Mouse (Mus musculus) kidney, adult 2 months (tissue): ENCODE measurements at regions not wholly inside any gene's neighbourhood (a gene's known extent, or its start where the extent isn't known, plus 50 kb on each side); places are given as distances from the start of the nearest gene placed in this dataset.

Experiments used
- CTCF ChIP-seq: fragments of 200-500 bp; conservative IDR thresholded peaks from 2 replicates; pipeline ENCODE4 v1.5.1; 2011; ENCODE audit warnings: low read depth, mild to moderate bottlenecking, control low read depth, low read length, moderate library complexity, mixed read lengths; ENCODE audit not compliant: insufficient read depth, insufficient read length
- POLR2A ChIP-seq: fragments of 200-500 bp; IDR thresholded peaks from one replicate; pipeline ENCODE4 v1.6.1; 2011; ENCODE audit warnings: low read depth, low read length, control low read depth

DNA sequence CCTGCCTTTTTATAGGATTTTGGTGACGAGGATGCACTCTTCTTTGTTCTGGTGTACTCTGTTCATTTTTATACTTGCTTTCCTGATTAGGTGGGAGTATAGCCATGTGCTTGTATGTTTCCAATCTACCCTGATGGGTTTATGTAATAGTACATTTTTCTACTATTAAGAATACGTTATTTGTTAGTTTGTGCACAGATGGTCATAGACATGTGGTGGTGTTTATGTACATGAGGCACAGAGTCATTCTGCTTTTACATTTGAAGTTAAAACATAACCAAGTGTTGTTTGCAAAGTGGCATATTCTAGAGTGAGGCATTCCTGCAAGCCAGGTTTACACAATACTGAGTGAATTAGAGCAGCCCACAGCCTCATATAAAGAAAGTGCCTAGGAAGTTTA lies 1597.7 kb upstream of the B3galt2 start:
- TF ChIP-seq CTCF, result no peak
- no peak for TF ChIP-seq POLR2A
